Mouse (Mus musculus) kidney, embryonic 15.5 days (tissue): Measurements from ENCODE around the gene Fam227b. TPM values are rescaled to one million over a fixed set of nuclear protein-coding genes. Genes with fewer than 3 reads are reported as not detected.

ENCODE experiments used
- ATAC-seq: fragments of 200-750 bp; cut with Nextera tagmentation; replicated peaks from 2 replicates; pipeline ENCODE4 v1.8.0; 2017; ENCODE audit warnings: moderate TSS enrichment; ENCODE audit not compliant: low FRiP score
- H3K27ac ChIP-seq: fragments of 300-500 bp; sonication (generic); 2 replicates; pipeline ENCODE4 v1.5.1; 2015; ENCODE audit warnings: mild to moderate bottlenecking, inconsistent platforms
- H3K27me3 ChIP-seq: fragments of 300-500 bp; sonication (generic); 2 replicates; pipeline ENCODE4 v1.6.1; 2015; ENCODE audit warnings: inconsistent platforms
- H3K36me3 ChIP-seq: fragments of 300-500 bp; sonication (generic); 2 replicates; pipeline ENCODE4 v1.6.1; 2015; ENCODE audit warnings: inconsistent platforms
- H3K4me1 ChIP-seq: fragments of 300-500 bp; sonication (generic); 2 replicates; pipeline ENCODE4 v1.6.1; 2015; ENCODE audit warnings: inconsistent platforms
- H3K4me2 ChIP-seq: fragments of 300-500 bp; sonication (generic); 2 replicates; pipeline ENCODE4 v1.6.1; 2015; ENCODE audit warnings: moderate library complexity, mild to moderate bottlenecking, inconsistent platforms
- H3K4me3 ChIP-seq: fragments of 300-500 bp; sonication (generic); replicated peaks from 2 replicates; pipeline ENCODE4 v1.5.1; 2015; ENCODE audit warnings: mild to moderate bottlenecking, inconsistent platforms
- H3K9ac ChIP-seq: fragments of 300-500 bp; sonication (generic); 2 replicates; pipeline ENCODE4 v1.6.1; 2015; ENCODE audit warnings: mild to moderate bottlenecking, inconsistent platforms
- H3K9me3 ChIP-seq: fragments of 300-500 bp; sonication (generic); replicated peaks from 2 replicates; pipeline ENCODE4 v1.6.1; 2016; ENCODE audit warnings: inconsistent platforms
- WGBS: fragments of 180-500 bp; shearing (Covaris S2); methylation state at CpG from one replicate; pipeline ENCODE4 v1.1.7; 2015; ENCODE audit warnings: mixed read lengths; 5-methylcytosine and 5-hydroxymethylcytosine counted together
- polyA plus RNA-seq: library from polyadenylated mRNA; unstranded; fragments of >200 nt; fragmentation: Nextera tagmentation; extraction: Ambion mirVana; gene quantifications from 2 replicates; pipeline ENCODE4 v1.2.1, GENCODE M21; 2015

Gene Fam227b
- polyA plus RNA-seq, 1 experiment from 2014 or later: not detected

GRCm38 (mm10) chr2:126090432-126090831 lies 61.4 kb downstream of the Fam227b start:
- Histone ChIP-seq H3K27me3 (no peaks in the 10 kb centered on the region), H3K9me3 (no peaks in the 10 kb centered on the region), H3K9ac (no peak overlapping the region), H3K4me3 (no peak overlapping the region), H3K27ac (no peak overlapping the region), H3K4me2 (no peak overlapping the region), H3K36me3 (no peaks in the 10 kb centered on the region), H3K4me1 (no peaks in the 10 kb centered on the region)
- ATAC-seq: no peak
- WGBS: 70% methylated on average over 5 of the region's 5 CpGs

- 78% methylated on average over 8 of the region's 8 CpGs for WGBS
- Histone ChIP-seq H3K9ac (no peak overlapping the region), H3K27me3 (no peaks in the 10 kb centered on the region), H3K4me2 (no peak overlapping the region), H3K36me3 (no peaks in the 10 kb centered on the region), H3K27ac (no peak overlapping the region), H3K4me1 (no peaks in the 10 kb centered on the region), H3K4me3 (no peak overlapping the region), H3K9me3 (no peaks in the 10 kb centered on the region)
- ATAC-seq: no peak
Measured at GRCm38 (mm10) chr2:126086187-126086586, 65.6 kb downstream of the Fam227b start.

GRCm38 (mm10) chr2:126084326-126084725 lies 67.5 kb downstream of the Fam227b start:
- no peak for ATAC-seq
- Histone ChIP-seq H3K27ac (no peak overlapping the region), H3K4me1 (no peaks in the 10 kb centered on the region), H3K9me3 (no peaks in the 10 kb centered on the region), H3K4me2 (no peak overlapping the region), H3K9ac (no peak overlapping the region), H3K36me3 (no peaks in the 10 kb centered on the region), H3K27me3 (no peaks in the 10 kb centered on the region), H3K4me3 (no peak overlapping the region)
- WGBS: 83% methylated on average over 3 of the region's 3 CpGs

- H3K9ac ChIP-seq: no peak overlapping the region
- no peak for ATAC-seq
- no peaks in the 10 kb centered on the region for H3K4me1 ChIP-seq
- no peak overlapping the region for H3K4me3 ChIP-seq
- no peak overlapping the region for H3K27ac ChIP-seq
- H3K4me2 ChIP-seq: no peak overlapping the region
- no peaks in the 10 kb centered on the region for H3K9me3 ChIP-seq
- H3K36me3 ChIP-seq: no peaks in the 10 kb centered on the region
- 63% methylated on average over 2 of the region's 2 CpGs for WGBS
- H3K27me3 ChIP-seq: no peaks in the 10 kb centered on the region
Measured at GRCm38 (mm10) chr2:126079086-126079485, 72.7 kb downstream of the Fam227b start.

GRCm38 (mm10) chr2:126076506-126076905 lies 75.3 kb downstream of the Fam227b start:
- no peaks in the 10 kb centered on the region for H3K36me3 ChIP-seq
- no peak for ATAC-seq
- H3K4me1 ChIP-seq: no peaks in the 10 kb centered on the region
- H3K4me3 ChIP-seq: no peak overlapping the region
- no peak overlapping the region for H3K27ac ChIP-seq
- no peak overlapping the region for H3K9ac ChIP-seq
- H3K4me2 ChIP-seq: no peak overlapping the region
- H3K27me3 ChIP-seq: no peaks in the 10 kb centered on the region
- H3K9me3 ChIP-seq: no peaks in the 10 kb centered on the region
- WGBS: 93% methylated on average over 6 of the region's 6 CpGs

- H3K27me3 ChIP-seq: no peaks in the 10 kb centered on the region
- no peak overlapping the region for H3K27ac ChIP-seq
- no peak overlapping the region for H3K4me3 ChIP-seq
- H3K9me3 ChIP-seq: no peaks in the 10 kb centered on the region
- H3K9ac ChIP-seq: no peak overlapping the region
- no peak for ATAC-seq
- H3K36me3 ChIP-seq: no peaks in the 10 kb centered on the region
- no peak overlapping the region for H3K4me2 ChIP-seq
- 83% methylated on average over 4 of the region's 4 CpGs for whole genome bisulfite sequencing
- no peaks in the 10 kb centered on the region for H3K4me1 ChIP-seq
Measured at GRCm38 (mm10) chr2:126073744-126074143, 78.1 kb downstream of the Fam227b start.

- Histone ChIP-seq H3K9me3 (no peaks in the 10 kb centered on the region), H3K36me3 (no peaks in the 10 kb centered on the region), H3K27ac (no peak overlapping the region), H3K27me3 (no peaks in the 10 kb centered on the region), H3K9ac (no peak overlapping the region), H3K4me3 (no peak overlapping the region), H3K4me1 (0 out of 2 replicates have a peak, but pooled peaks cover 3% of the 10 kb centered on the region), H3K4me2 (no peak overlapping the region)
- ATAC-seq: no peak
- 73% methylated on average over 1 of the region's 1 CpGs for WGBS
Measured at GRCm38 (mm10) chr2:126069740-126070139, 82.1 kb downstream of the Fam227b start.

GRCm38 (mm10) chr2:126065303-126065856 lies 86.4 kb downstream of the Fam227b start:
- Histone ChIP-seq H3K4me1 (peaks cover 5% of the 10 kb centered on the region; the same call in 1 of the 2 replicates), H3K27me3 (no peaks in the 10 kb centered on the region), H3K4me3 (no peak overlapping the region), H3K36me3 (no peaks in the 10 kb centered on the region), H3K4me2 (no peak overlapping the region), H3K9me3 (no peaks in the 10 kb centered on the region), H3K9ac (no peak overlapping the region), H3K27ac (peak overlapping the region; percentile 30)
- 65% methylated on average over 3 of the region's 3 CpGs for WGBS
- ATAC-seq: no peak

- ATAC-seq: no peak
- peaks cover 5% of the 10 kb centered on the region; the same call in 1 of the 2 replicates for H3K4me1 ChIP-seq
- WGBS: 27% methylated on average over 2 of the region's 2 CpGs
- H3K4me3 ChIP-seq: no peak overlapping the region
- H3K4me2 ChIP-seq: no peak overlapping the region
- no peaks in the 10 kb centered on the region for H3K27me3 ChIP-seq
- H3K9me3 ChIP-seq: no peaks in the 10 kb centered on the region
- H3K36me3 ChIP-seq: no peaks in the 10 kb centered on the region
- H3K9ac ChIP-seq: no peak overlapping the region
- peak overlapping the region; percentile 32 for H3K27ac ChIP-seq
Measured at GRCm38 (mm10) chr2:126064814-126065213, 87.0 kb downstream of the Fam227b start.

GRCm38 (mm10) chr2:126062876-126063275 lies 88.9 kb downstream of the Fam227b start:
- H3K9ac ChIP-seq: no peak overlapping the region
- no peaks in the 10 kb centered on the region for H3K9me3 ChIP-seq
- H3K4me1 ChIP-seq: peaks cover 5% of the 10 kb centered on the region; the same call in 1 of the 2 replicates
- no peak overlapping the region for H3K4me2 ChIP-seq
- no peaks in the 10 kb centered on the region for H3K36me3 ChIP-seq
- no peaks in the 10 kb centered on the region for H3K27me3 ChIP-seq
- WGBS: 57% methylated on average over 7 of the region's 7 CpGs
- H3K27ac ChIP-seq: no peak overlapping the region
- no peak overlapping the region for H3K4me3 ChIP-seq
- no peak for ATAC-seq

- peaks cover 5% of the 10 kb centered on the region; the same call in 1 of the 2 replicates for H3K4me1 ChIP-seq
- WGBS: 51% methylated on average over 17 of the region's 17 CpGs
- ATAC-seq: peak; percentile 43; the same call in 1 of the 2 replicates
- H3K4me2 ChIP-seq: no peak overlapping the region
- H3K27me3 ChIP-seq: no peaks in the 10 kb centered on the region
- no peak overlapping the region for H3K9ac ChIP-seq
- no peaks in the 10 kb centered on the region for H3K9me3 ChIP-seq
- no peak overlapping the region for H3K4me3 ChIP-seq
- peak overlapping the region; percentile 60; the same call in 1 of the 2 replicates for H3K27ac ChIP-seq
- H3K36me3 ChIP-seq: no peaks in the 10 kb centered on the region
Measured at GRCm38 (mm10) chr2:126061037-126061773, 90.6 kb downstream of the Fam227b start.

- no peak overlapping the region for H3K9ac ChIP-seq
- no peak overlapping the region for H3K4me3 ChIP-seq
- H3K27ac ChIP-seq: no peak overlapping the region
- WGBS: 42% methylated on average over 4 of the region's 4 CpGs
- H3K27me3 ChIP-seq: no peaks in the 10 kb centered on the region
- no peaks in the 10 kb centered on the region for H3K36me3 ChIP-seq
- H3K4me1 ChIP-seq: peaks cover 5% of the 10 kb centered on the region; the same call in 1 of the 2 replicates
- H3K9me3 ChIP-seq: no peaks in the 10 kb centered on the region
- peak; percentile 80 for ATAC-seq
- no peak overlapping the region for H3K4me2 ChIP-seq
Measured at GRCm38 (mm10) chr2:126060595-126060994, 91.2 kb downstream of the Fam227b start.
